Mouse (Mus musculus) layer of hippocampus, adult 18-20 months (tissue): ENCODE measurements around the gene Tnrc6a. TPM values are rescaled to one million over a fixed set of nuclear protein-coding genes. Genes with fewer than 3 reads are reported as not detected.

ENCODE experiments used
- DNase-seq, 2 experiments: peaks; one replicate each; pipeline ENCODE4 v3.0.0; 2022; ENCODE audit warnings: low spot score in 2 of 2
- total RNA-seq, 2 experiments: library from RNA; stranded (reverse); gene quantifications; 2 replicates each; pipeline ENCODE4 v1.2.3; 2021

The Tnrc6a gene
- total RNA-seq, 2 experiments from 2014 or later, result 43.4 to 47.1 TPM

- DNase-seq, result no peak
These were observed 96.9 kb downstream of the Tnrc6a start for GRCm38 (mm10) chr7:123220633-123220942.

- no peak for DNase-seq
These were observed 100.4 kb downstream of the Tnrc6a start for GRCm38 (mm10) chr7:123224076-123224475.

GRCm38 (mm10) chr7:123225159-123225558, 101.5 kb downstream of the Tnrc6a start:
- no peak for DNase-seq

- DNase-seq, result no peak
These were observed 111.8 kb downstream of the Tnrc6a start for GRCm38 (mm10) chr7:123235449-123235848.

GRCm38 (mm10) chr7:123238621-123239020, 114.9 kb downstream of the Tnrc6a start:
- DNase-seq, result no peak

GRCm38 (mm10) chr7:123240064-123240463, 116.4 kb downstream of the Tnrc6a start:
- no peak for DNase-seq

- DNase-seq, result no peak
These were observed 118.6 kb downstream of the Tnrc6a start for GRCm38 (mm10) chr7:123242241-123242640.

- DNase-seq, result no peak
These were observed 121.1 kb downstream of the Tnrc6a start for GRCm38 (mm10) chr7:123244833-123245232.

Other genes starting within 250 kb of the Tnrc6a start
- gene Rbbp6, start 158.2 kb upstream of the Tnrc6a start, total RNA-seq, result 10 to 100 TPM; 62.6 to 67.2 TPM
- 1 to 10 TPM in 1 of 2 experiments, under 1 TPM in 1; 0.58 to 1.4 TPM for gene Slc5a11, start 90.9 kb downstream of the Tnrc6a start, total RNA-seq
- 10 to 100 TPM; 87.2 to 98.6 TPM for gene Lcmt1, start 245.9 kb downstream of the Tnrc6a start, total RNA-seq
- 10 to 100 TPM; 24.5 to 25.2 TPM for gene Arhgap17, start 246.0 kb downstream of the Tnrc6a start, total RNA-seq